Mouse (Mus musculus): ENCODE data around the gene Zfp84.

The Zfp84 gene

DNA sequence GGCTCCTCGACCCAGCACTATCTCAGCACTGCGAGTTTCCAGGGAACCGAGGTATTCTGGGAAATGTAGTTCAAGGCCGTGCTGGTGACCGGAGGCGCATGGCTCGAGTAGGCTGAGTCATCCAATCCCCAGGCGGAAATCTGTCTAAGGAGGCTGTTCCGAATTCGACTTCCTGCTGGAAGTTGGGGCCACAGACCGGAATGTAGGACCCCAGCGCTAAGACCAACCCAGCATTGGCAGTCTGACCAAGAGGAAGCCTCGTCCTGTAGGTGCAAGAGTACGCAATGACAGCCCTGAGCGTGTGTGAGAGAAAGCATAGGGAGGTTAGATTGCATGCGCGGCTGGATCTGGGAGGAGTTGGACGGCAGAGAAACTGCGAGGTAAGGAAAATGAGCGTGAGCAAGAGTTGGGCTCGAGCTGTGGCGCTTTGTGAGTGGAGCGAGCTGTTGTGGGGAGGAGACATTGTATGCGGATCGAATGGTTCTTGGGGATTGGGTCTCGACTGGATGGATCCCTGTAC is 47.6 kb downstream of the Zfp84 start, which contains the start of gene Zfp790:
TSS of gene Zfp790 (plus strand) at position 205 of the 520 bp plus-strand sequence.
- in situ Hi-C loops (cut with MboI) = no loop called here

DNA sequence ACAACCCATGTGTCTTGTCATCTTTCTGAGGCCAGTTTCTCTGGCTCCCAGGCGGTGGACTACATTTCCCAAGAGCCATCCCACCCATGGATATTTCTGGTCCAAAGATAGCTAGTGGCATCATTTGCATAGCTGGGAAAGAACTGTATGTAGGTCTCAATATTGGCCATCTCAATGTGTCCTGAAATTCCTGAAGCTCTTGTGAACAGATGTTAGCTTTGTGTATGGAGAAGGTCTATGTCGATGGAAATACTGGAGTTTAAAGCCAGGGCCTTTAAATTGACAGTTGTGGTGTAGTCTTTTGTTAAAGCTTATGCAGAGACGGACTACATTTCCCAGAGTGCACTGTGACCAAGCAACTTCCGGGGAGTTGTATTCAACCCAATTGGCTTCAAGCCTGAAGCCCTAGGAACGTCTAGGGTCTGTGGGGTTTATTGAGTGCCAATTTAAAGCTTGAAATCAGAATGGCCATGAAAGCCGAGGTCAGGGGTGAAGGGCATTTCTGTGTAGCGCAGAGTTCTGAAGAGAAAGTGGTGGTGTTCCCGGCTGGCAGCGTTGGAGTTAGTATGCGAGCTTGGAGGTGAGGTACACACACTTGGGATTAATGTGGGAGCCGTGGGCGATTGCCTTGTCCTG is 50.4 kb downstream of the Zfp84 start:
- in situ Hi-C loops (cut with MboI) = no loop called here

DNA sequence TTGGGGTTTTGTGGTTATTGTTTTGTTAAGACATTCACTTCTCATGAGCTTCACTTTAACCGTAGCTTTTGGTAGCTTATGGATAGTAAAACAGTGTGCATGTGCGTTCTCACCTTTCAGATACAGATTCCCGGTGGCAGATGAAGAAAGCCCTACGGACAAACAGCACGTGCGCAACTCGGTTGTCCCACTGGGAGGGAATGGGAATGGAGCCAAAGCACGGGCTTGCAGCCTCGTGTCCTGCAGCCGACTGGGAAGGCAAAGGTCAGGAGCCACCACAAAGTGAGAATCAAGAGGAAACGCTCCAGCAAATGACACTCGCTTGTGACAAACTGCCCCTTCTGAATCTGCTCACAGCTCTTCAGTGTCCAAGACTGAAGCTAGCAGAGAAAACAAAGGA is 59.6 kb downstream of the Zfp84 start:
- in situ Hi-C loops (cut with MboI) = no loop called here

All from mature B cell (primary cell).